Mouse (Mus musculus) mouse trophoblast stem cell (cell line): Measurements from ENCODE around the gene Zbtb20.

Experiments used
- in situ Hi-C, 2 experiments: fragments of 300-500 bp; cut with MseI, MboI; formaldehyde crosslinking; loops; 2 replicates in 1 of 2; 3 replicates in 1 of 2; pipeline ENCODE4 v1.15.1; 2025

Zbtb20 gene

GRCm38 (mm10) chr16:43482738-43483137 lies 607.1 kb downstream of the Zbtb20 start:
- in situ Hi-C loops, result no loop called here

GRCm38 (mm10) chr16:43484400-43484799 lies 608.7 kb downstream of the Zbtb20 start:
- in situ Hi-C loops, result no loop called here

- in situ Hi-C loops, result no loop called here
These were observed 613.7 kb downstream of the Zbtb20 start for GRCm38 (mm10) chr16:43489362-43489761.

- in situ Hi-C loops, result no loop called here
These were observed 614.3 kb downstream of the Zbtb20 start for GRCm38 (mm10) chr16:43489984-43490383.

GRCm38 (mm10) chr16:43492863-43493262 lies 617.2 kb downstream of the Zbtb20 start:
- in situ Hi-C loops, result no loop called here

- in situ Hi-C loops, result no loop called here
These were observed 618.1 kb downstream of the Zbtb20 start for GRCm38 (mm10) chr16:43493596-43494385.

GRCm38 (mm10) chr16:43495175-43495818 lies 619.6 kb downstream of the Zbtb20 start:
- in situ Hi-C loops, result no loop called here

- in situ Hi-C loops, result no loop called here
These were observed 621.4 kb downstream of the Zbtb20 start for GRCm38 (mm10) chr16:43497093-43497492.

GRCm38 (mm10) chr16:43500132-43500853 lies 624.6 kb downstream of the Zbtb20 start:
- in situ Hi-C loops, result no loop called here

- in situ Hi-C loops, result no loop called here
These were observed 625.6 kb downstream of the Zbtb20 start for GRCm38 (mm10) chr16:43501284-43501683.

GRCm38 (mm10) chr16:43502339-43503009 lies 626.8 kb downstream of the Zbtb20 start:
- in situ Hi-C loops, result no loop called here

- in situ Hi-C loops, result no loop called here
These were observed 627.4 kb downstream of the Zbtb20 start for GRCm38 (mm10) chr16:43503010-43503635.

- in situ Hi-C loops, result no loop called here
These were observed 627.9 kb downstream of the Zbtb20 start for GRCm38 (mm10) chr16:43503636-43504010.

GRCm38 (mm10) chr16:43504151-43504550 lies 628.5 kb downstream of the Zbtb20 start:
- in situ Hi-C loops, result no loop called here

GRCm38 (mm10) chr16:43504556-43504955 lies 628.9 kb downstream of the Zbtb20 start:
- in situ Hi-C loops, result no loop called here

- in situ Hi-C loops, result no loop called here
These were observed 629.8 kb downstream of the Zbtb20 start for GRCm38 (mm10) chr16:43505314-43505950.

- in situ Hi-C loops, result no loop called here
These were observed 630.6 kb downstream of the Zbtb20 start for GRCm38 (mm10) chr16:43506189-43506751.

- in situ Hi-C loops, result no loop called here
These were observed 631.2 kb downstream of the Zbtb20 start for GRCm38 (mm10) chr16:43506771-43507405.

GRCm38 (mm10) chr16:43508166-43508998 lies 632.7 kb downstream of the Zbtb20 start:
- in situ Hi-C loops, result no loop called here
